Mouse (Mus musculus): Measurements from ENCODE around the gene Bak1. TPM values are rescaled to one million over a fixed set of nuclear protein-coding genes. Genes with fewer than 3 reads are reported as not detected.

Gene Bak1
- polyA plus RNA-seq, 1 experiment from 2014 or later = 5.3 TPM

DNA sequence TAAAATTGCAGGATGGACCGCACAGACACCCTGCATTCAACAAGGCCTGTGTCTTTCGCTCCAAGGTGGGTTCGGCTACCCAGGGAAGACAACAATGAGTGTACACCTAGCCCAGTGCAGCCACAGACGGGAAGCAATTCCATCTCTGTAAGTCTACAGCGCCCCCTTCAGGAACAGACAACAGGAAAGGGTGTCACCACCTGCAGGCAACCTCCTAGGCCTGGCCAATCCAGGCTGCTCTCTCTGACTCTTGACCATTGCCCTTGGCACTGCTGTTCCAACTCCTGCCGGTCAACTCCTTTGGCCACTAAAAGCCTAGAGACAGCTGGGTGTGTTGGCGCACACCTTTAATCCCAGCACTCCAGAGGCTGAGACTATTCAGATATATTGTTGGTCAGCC, 27.7 kb downstream of the Bak1 start:
- WGBS = 78% methylated on average over 7 of the region's 7 CpGs
- Histone ChIP-seq H3K27me3 (peaks cover 19% of the 10 kb centered on the region), H3K4me3 (replicated peaks) (no peak overlapping the region), H3K36me3 (no peaks in the 10 kb centered on the region), H3K27ac (no peak overlapping the region), H3K9ac (replicated peaks) (no peak overlapping the region), H3K4me1 (replicated peaks) (peaks cover 5% of the 10 kb centered on the region; the same call in 1 of the 2 replicates), H3K4me2 (no peak overlapping the region), H3K9me3 (no peaks in the 10 kb centered on the region)
- no peak for ATAC-seq (ENCODE audit: insufficient number of reproducible peaks, insufficient read depth, low FRiP score, low TSS enrichment, low read depth)

DNA sequence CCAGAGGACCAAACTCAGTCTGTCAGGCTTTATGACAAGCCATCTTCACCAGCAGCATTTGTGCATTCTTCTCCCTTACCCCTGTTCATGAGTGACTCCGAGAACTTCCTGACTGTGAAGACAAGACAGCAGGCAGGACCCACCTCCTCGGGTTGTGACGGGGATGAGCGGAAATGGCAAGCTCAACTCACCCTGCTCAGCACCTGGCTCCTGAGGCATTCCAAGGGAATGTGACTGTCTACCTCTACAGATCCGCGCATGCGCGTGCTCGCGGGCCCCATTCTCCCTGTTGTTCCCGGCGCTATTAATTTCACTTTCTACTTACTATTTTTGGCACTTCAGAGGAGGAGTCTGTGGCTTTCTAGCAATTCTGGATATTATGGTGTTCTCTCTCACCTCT, 28.8 kb downstream of the Bak1 start:
- Histone ChIP-seq H3K9me3 (no peaks in the 10 kb centered on the region), H3K36me3 (no peaks in the 10 kb centered on the region), H3K9ac (replicated peaks) (0 out of 2 replicates have a peak overlapping the region, but pooled peaks have one; percentile 8), H3K4me2 (no peak overlapping the region), H3K27ac (no peak overlapping the region), H3K27me3 (peaks cover 13% of the 10 kb centered on the region), H3K4me1 (replicated peaks) (peaks cover 12% of the 10 kb centered on the region; the same call in 1 of the 2 replicates), H3K4me3 (replicated peaks) (no peak overlapping the region)
- 72% methylated on average over 12 of the region's 12 CpGs for WGBS
- ATAC-seq (ENCODE audit: insufficient number of reproducible peaks, insufficient read depth, low FRiP score, low TSS enrichment, low read depth) = no peak

DNA sequence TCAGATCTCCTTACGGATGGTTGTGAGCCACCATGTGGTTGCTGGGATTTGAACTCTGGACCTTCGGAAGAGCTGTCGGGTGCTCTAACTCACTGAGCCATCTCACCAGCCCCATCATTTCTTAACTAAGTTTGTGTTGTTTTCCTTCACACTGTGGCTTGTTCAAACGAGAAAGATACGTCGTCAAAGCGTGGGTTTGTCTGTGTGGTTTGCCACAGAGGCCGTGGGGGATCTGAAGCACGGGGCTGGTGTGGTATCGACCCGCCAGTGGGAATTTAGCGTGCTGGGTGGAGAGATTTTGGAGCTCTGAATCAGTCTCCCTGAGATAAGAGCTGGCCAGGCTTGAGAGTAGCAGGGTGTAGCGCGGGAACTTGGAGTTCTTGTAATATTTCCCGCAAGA, 30.5 kb downstream of the Bak1 start:
- no peak overlapping the region for H3K9ac ChIP-seq (replicated peaks)
- H3K27me3 ChIP-seq = no peaks in the 10 kb centered on the region

DNA sequence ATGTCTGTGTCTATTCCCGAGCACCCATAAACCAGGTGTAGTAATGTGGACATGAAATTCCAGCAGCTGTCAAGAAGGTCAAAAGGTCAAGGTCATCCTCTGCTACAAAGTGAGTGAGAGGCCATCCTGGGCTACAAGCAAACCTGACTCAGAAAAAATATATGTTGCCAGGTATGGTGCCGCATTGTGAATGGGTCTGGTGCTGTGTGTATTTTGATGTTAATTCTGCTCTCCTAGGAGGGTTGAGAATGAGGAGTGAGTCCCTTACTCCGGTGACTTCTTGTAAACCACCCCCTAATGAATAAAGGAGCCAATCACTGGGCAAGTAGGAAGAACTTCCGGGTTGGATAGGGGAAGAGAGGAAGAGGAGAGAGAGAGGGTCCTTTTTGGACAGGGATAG, 31.1 kb downstream of the Bak1 start:
- Histone ChIP-seq H3K4me1 (replicated peaks) (peaks cover 12% of the 10 kb centered on the region; the same call in 1 of the 2 replicates), H3K4me3 (replicated peaks) (no peak overlapping the region), H3K4me2 (no peak overlapping the region), H3K36me3 (no peaks in the 10 kb centered on the region), H3K9me3 (no peaks in the 10 kb centered on the region), H3K27me3 (no peaks in the 10 kb centered on the region), H3K27ac (no peak overlapping the region), H3K9ac (replicated peaks) (no peak overlapping the region)
- no peak for ATAC-seq (ENCODE audit: insufficient number of reproducible peaks, insufficient read depth, low FRiP score, low TSS enrichment, low read depth)
- WGBS = 71% methylated on average over 4 of the region's 4 CpGs

More for the DNA sequence above, 30.5 kb downstream of the Bak1 start:
- no peak overlapping the region for H3K4me3 ChIP-seq (replicated peaks)
- H3K36me3 ChIP-seq = no peaks in the 10 kb centered on the region
- no peak overlapping the region for H3K27ac ChIP-seq
- peaks cover 12% of the 10 kb centered on the region; the same call in 1 of the 2 replicates for H3K4me1 ChIP-seq (replicated peaks)
- no peak overlapping the region for H3K4me2 ChIP-seq
- no peaks in the 10 kb centered on the region for H3K9me3 ChIP-seq
- WGBS = 92% methylated on average over 15 of the region's 15 CpGs
- no peak for ATAC-seq (ENCODE audit: insufficient number of reproducible peaks, insufficient read depth, low FRiP score, low TSS enrichment, low read depth)

DNA sequence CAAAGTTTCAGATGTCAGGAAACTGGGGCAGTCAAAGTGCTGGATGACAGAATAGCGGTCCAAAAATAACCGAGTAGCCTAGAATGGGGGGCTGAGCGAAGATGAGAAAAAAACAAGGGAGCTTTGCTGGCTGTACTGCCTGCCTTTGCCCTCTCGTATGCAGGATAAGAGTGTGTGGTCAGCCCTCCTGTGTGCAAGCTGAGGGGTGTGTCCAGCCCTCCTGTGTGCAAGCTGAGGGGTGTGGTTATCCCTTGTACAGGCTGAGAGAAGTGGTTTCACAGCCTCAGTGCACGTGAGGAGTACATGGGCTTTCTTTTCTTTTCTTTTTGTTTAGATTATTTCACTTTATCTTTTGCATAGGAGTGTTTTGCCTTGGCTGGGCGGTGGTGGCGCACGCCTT, 33.2 kb downstream of the Bak1 start:
- no peak overlapping the region for H3K27ac ChIP-seq
- 77% methylated on average over 8 of the region's 8 CpGs for WGBS
- H3K9ac ChIP-seq (replicated peaks) = no peak overlapping the region
- H3K4me1 ChIP-seq (replicated peaks) = peaks cover 12% of the 10 kb centered on the region; the same call in 1 of the 2 replicates
- no peak for ATAC-seq (ENCODE audit: insufficient number of reproducible peaks, insufficient read depth, low FRiP score, low TSS enrichment, low read depth)
- no peaks in the 10 kb centered on the region for H3K9me3 ChIP-seq
- H3K4me2 ChIP-seq = no peak overlapping the region
- no peaks in the 10 kb centered on the region for H3K36me3 ChIP-seq
- no peaks in the 10 kb centered on the region for H3K27me3 ChIP-seq
- no peak overlapping the region for H3K4me3 ChIP-seq (replicated peaks)

- 75% methylated on average over 6 of the region's 6 CpGs for WGBS
- H3K27ac ChIP-seq = no peak overlapping the region
- ATAC-seq (ENCODE audit: insufficient number of reproducible peaks, insufficient read depth, low FRiP score, low TSS enrichment, low read depth) = no peak
Measured at GRCm38 (mm10) chr17:26995006-26995405, 33.8 kb downstream of the Bak1 start.

GRCm38 (mm10) chr17:26994410-26994809, 34.4 kb downstream of the Bak1 start:
- Histone ChIP-seq H3K9ac (replicated peaks) (no peak overlapping the region), H3K4me2 (no peak overlapping the region), H3K9me3 (no peaks in the 10 kb centered on the region), H3K4me3 (replicated peaks) (no peak overlapping the region), H3K27me3 (no peaks in the 10 kb centered on the region), H3K27ac (no peak overlapping the region), H3K36me3 (no peaks in the 10 kb centered on the region), H3K4me1 (replicated peaks) (0 out of 2 replicates have a peak, but pooled peaks cover 7% of the 10 kb centered on the region)
- WGBS = 86% methylated on average over 14 of the region's 14 CpGs
- ATAC-seq (ENCODE audit: insufficient number of reproducible peaks, insufficient read depth, low FRiP score, low TSS enrichment, low read depth) = no peak

More at GRCm38 (mm10) chr17:26995006-26995405, 33.8 kb downstream of the Bak1 start:
- H3K27me3 ChIP-seq = no peaks in the 10 kb centered on the region
- H3K4me3 ChIP-seq (replicated peaks) = no peak overlapping the region
- no peak overlapping the region for H3K4me2 ChIP-seq
- no peak overlapping the region for H3K9ac ChIP-seq (replicated peaks)
- no peaks in the 10 kb centered on the region for H3K9me3 ChIP-seq
- no peaks in the 10 kb centered on the region for H3K36me3 ChIP-seq
- H3K4me1 ChIP-seq (replicated peaks) = peaks cover 8% of the 10 kb centered on the region; the same call in 1 of the 2 replicates

DNA sequence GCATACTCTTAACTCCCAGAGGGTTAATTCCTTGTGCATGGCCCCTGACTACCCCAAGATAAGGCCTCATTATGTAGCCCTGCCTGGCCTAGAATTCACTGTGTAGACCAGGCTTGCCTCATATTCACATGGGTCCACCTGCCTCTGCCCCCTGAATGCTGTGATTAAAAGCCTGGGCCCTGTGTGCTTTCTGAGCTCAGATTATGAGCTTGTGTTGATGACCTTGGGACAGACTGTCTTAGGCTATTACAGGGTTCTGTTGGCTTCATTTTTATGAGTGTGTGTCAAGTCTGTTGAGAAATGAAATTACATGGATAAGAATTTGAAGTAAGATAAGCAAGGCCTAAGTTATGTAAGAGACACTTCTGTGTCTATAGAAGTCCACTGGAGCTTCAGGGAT, 38.3 kb downstream of the Bak1 start:
- no peak overlapping the region for H3K27ac ChIP-seq
- no peak overlapping the region for H3K4me2 ChIP-seq
- no peaks in the 10 kb centered on the region for H3K36me3 ChIP-seq
- H3K27me3 ChIP-seq = no peaks in the 10 kb centered on the region
- no peak for ATAC-seq (ENCODE audit: insufficient number of reproducible peaks, insufficient read depth, low FRiP score, low TSS enrichment, low read depth)
- H3K9me3 ChIP-seq = no peaks in the 10 kb centered on the region
- no peak overlapping the region for H3K4me3 ChIP-seq (replicated peaks)
- H3K9ac ChIP-seq (replicated peaks) = no peak overlapping the region
- 0 out of 2 replicates have a peak, but pooled peaks cover under 1% of the 10 kb centered on the region for H3K4me1 ChIP-seq (replicated peaks)

DNA sequence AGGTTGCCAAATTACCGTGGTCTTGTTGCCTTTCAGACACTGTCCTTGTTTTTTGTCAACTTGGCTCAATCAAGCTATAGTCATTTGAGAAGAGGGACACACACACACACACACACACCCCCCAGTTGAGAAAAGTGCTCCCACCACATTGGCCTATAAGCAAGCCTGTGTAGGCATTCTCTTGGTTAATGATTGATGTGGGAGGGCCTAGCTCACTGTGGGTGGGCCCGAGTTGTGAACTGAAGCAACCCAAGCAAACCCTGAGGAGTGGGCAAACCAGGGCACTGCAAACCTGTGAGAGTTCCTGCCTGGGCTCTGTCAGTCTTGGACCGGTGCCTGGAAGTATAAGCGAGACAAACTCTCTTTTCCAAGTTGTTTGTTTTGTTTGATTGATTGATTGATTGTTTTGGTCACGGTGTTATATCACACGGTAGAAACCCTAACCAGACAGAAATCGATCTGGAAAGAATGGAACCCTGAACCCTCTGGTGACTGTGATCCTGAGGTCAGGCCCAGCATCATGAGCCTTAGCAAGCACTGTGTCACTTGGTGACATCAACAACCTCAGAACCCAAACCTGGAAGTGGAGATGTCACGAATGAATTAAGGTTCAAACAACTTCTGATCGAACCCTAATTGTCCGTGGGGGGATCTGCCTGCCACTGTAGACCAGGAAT, 43.2 kb downstream of the Bak1 start:
- Histone ChIP-seq H3K27ac (no peak overlapping the region), H3K4me2 (no peak overlapping the region), H3K27me3 (no peaks in the 10 kb centered on the region), H3K4me1 (replicated peaks) (no peaks in the 10 kb centered on the region), H3K9ac (replicated peaks) (no peak overlapping the region), H3K9me3 (no peaks in the 10 kb centered on the region), H3K4me3 (replicated peaks) (no peak overlapping the region), H3K36me3 (peaks cover 4% of the 10 kb centered on the region; the same call in 1 of the 2 replicates)
- 90% methylated on average over 10 of the region's 10 CpGs for WGBS
- ATAC-seq (ENCODE audit: insufficient number of reproducible peaks, insufficient read depth, low FRiP score, low TSS enrichment, low read depth) = no peak

DNA sequence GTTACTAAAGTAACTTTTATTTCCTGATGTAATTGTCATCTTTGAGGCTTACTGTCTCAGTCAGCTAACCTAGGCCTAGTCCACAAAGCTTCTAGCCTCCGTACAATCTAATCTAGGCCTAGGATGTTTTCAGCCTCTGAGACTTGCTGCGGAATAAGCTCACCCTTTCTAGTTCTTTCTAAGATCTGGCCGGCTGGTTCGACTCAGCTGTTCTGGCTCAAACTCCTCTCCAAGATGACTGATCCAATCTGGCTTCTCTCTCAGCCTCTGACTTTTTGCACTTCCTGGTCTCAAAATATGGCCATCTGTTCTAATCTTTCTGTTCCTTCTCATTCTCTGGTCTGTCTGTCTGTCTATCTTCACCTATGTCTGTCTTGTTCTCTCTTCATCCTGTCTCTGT, 45.4 kb downstream of the Bak1 start:
- Histone ChIP-seq H3K36me3 (peaks cover 26% of the 10 kb centered on the region), H3K9ac (replicated peaks) (no peak overlapping the region), H3K4me3 (replicated peaks) (no peak overlapping the region), H3K9me3 (no peaks in the 10 kb centered on the region), H3K27me3 (no peaks in the 10 kb centered on the region), H3K27ac (no peak overlapping the region), H3K4me2 (no peak overlapping the region), H3K4me1 (replicated peaks) (no peaks in the 10 kb centered on the region)
- 94% methylated on average over 4 of the region's 4 CpGs for WGBS
- no peak for ATAC-seq (ENCODE audit: insufficient number of reproducible peaks, insufficient read depth, low FRiP score, low TSS enrichment, low read depth)

GRCm38 (mm10) chr17:26981050-26981449, 47.8 kb downstream of the Bak1 start:
- H3K9me3 ChIP-seq = no peaks in the 10 kb centered on the region
- H3K4me3 ChIP-seq (replicated peaks) = no peak overlapping the region
- no peak overlapping the region for H3K4me2 ChIP-seq
- WGBS = 76% methylated on average over 2 of the region's 2 CpGs
- no peak overlapping the region for H3K27ac ChIP-seq
- no peak overlapping the region; the same call in 1 of the 2 replicates for H3K9ac ChIP-seq (replicated peaks)
- H3K27me3 ChIP-seq = no peaks in the 10 kb centered on the region
- peaks cover 49% of the 10 kb centered on the region for H3K36me3 ChIP-seq
- 0 out of 2 replicates have a peak, but pooled peaks cover 3% of the 10 kb centered on the region for H3K4me1 ChIP-seq (replicated peaks)
- no peak for ATAC-seq (ENCODE audit: insufficient number of reproducible peaks, insufficient read depth, low FRiP score, low TSS enrichment, low read depth)

GRCm38 (mm10) chr17:26979426-26979825, 49.4 kb downstream of the Bak1 start:
- 79% methylated on average over 2 of the region's 2 CpGs for WGBS
- Histone ChIP-seq H3K36me3 (peaks cover 65% of the 10 kb centered on the region), H3K9ac (replicated peaks) (no peak overlapping the region), H3K4me3 (replicated peaks) (no peak overlapping the region), H3K9me3 (no peaks in the 10 kb centered on the region), H3K27ac (no peak overlapping the region), H3K4me2 (no peak overlapping the region), H3K27me3 (no peaks in the 10 kb centered on the region), H3K4me1 (replicated peaks) (peaks cover 11% of the 10 kb centered on the region)
- ATAC-seq (ENCODE audit: insufficient number of reproducible peaks, insufficient read depth, low FRiP score, low TSS enrichment, low read depth) = no peak
